Mouse (Mus musculus) frontal cortex, postnatal 25 days (tissue): ENCODE results near the gene Gm17509.

ENCODE experiments used
- DNase-seq, 2 experiments: peaks; one replicate each; pipeline ENCODE4 v3.0.0; 2022; ENCODE audit warnings: low spot score in 2 of 2

Gm17509 gene

GRCm38 (mm10) chr13:117220501-117221321 is at the start of gene Gm17509:
TSS of gene Gm17509 (minus strand) at chr13:117221075.
- peak; percentile 34 to 39 for DNase-seq

- no peak for DNase-seq
Measured at GRCm38 (mm10) chr13:117267963-117268362, 47.1 kb upstream of the Gm17509 start.

- no peak for DNase-seq
Measured at GRCm38 (mm10) chr13:117266156-117266555, 45.3 kb upstream of the Gm17509 start.

GRCm38 (mm10) chr13:117260704-117261103 is 39.8 kb upstream of the Gm17509 start:
- DNase-seq, result no peak

- DNase-seq, result no peak
Measured at GRCm38 (mm10) chr13:117242621-117243020, 21.7 kb upstream of the Gm17509 start.

GRCm38 (mm10) chr13:117242063-117242462 is 21.2 kb upstream of the Gm17509 start:
- DNase-seq, result no peak

GRCm38 (mm10) chr13:117237111-117237510 is 16.2 kb upstream of the Gm17509 start:
- no peak for DNase-seq

GRCm38 (mm10) chr13:117235530-117236212 is 14.8 kb upstream of the Gm17509 start:
- DNase-seq, result no peak

GRCm38 (mm10) chr13:117234486-117234885 is 13.6 kb upstream of the Gm17509 start:
- DNase-seq, result no peak

- DNase-seq, result no peak
Measured at GRCm38 (mm10) chr13:117233808-117234207, 12.9 kb upstream of the Gm17509 start.

- no peak for DNase-seq
Measured at GRCm38 (mm10) chr13:117230371-117231110, 9.7 kb upstream of the Gm17509 start.

- no peak for DNase-seq
Measured at GRCm38 (mm10) chr13:117225561-117225960, 4.7 kb upstream of the Gm17509 start.

- no peak for DNase-seq
Measured at GRCm38 (mm10) chr13:117224901-117225300, 4.0 kb upstream of the Gm17509 start.

- no peak for DNase-seq
Measured at GRCm38 (mm10) chr13:117223125-117223524, 2.2 kb upstream of the Gm17509 start.

- no peak for DNase-seq
Measured at GRCm38 (mm10) chr13:117219871-117220500, 889 bp downstream of the Gm17509 start.

- no peak for DNase-seq
Measured at GRCm38 (mm10) chr13:117218092-117218491, 2.8 kb downstream of the Gm17509 start.

GRCm38 (mm10) chr13:117217621-117218020 is 3.3 kb downstream of the Gm17509 start:
- DNase-seq, result no peak

GRCm38 (mm10) chr13:117216752-117217363 is 4.0 kb downstream of the Gm17509 start:
- DNase-seq, result no peak

GRCm38 (mm10) chr13:117216126-117216525 is 4.7 kb downstream of the Gm17509 start:
- no peak for DNase-seq

- no peak for DNase-seq
Measured at GRCm38 (mm10) chr13:117215481-117215880, 5.4 kb downstream of the Gm17509 start.

GRCm38 (mm10) chr13:117211386-117211875 is 9.4 kb downstream of the Gm17509 start:
- no peak for DNase-seq
